In the genomic region with DNA sequence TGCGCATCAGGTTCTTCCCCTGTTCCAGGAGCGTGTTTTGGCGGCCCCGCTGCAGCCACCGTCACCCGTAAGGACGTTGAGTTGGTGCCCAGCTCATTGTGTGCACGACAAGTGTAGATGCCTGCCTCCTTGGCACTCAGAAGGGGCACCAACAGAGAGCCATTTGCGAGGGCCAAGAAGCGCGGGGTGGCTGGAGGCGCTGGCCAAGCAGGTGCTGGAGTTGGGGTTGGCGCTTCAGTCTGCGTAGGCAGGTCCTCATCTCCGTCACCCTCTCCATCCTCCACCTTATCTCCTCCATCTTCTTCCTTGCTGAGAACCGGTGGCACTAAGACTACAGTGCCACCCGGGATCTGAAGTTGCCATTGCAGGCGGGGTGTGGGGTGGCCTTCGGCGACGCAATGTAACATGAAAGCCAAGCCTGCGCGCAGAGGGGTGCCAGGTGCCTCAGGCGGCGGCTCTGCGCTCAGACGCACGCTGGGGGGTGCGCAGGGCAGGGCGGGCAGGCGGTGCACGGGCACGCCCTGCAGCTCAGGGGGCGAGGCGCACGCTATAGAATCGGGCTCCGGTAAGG, we compare ENCODE assay signal across 9 mouse cellular contexts. TPM values are rescaled to one million over a fixed set of nuclear protein-coding genes. Genes with fewer than 3 reads are reported as not detected.
DNase-seq lines count a peak whose midpoint lies in the region; ATAC-seq and TF ChIP-seq lines count a peak whose summit lies in the region.
"Had no signal": no experiment of that assay in that cellular context is flagged by ENCODE, and none has a peak within 500 bp of the region (broad histone marks: within the 10 kb centered on the region; RNA-seq: fewer than 3 reads in every experiment).

No protein-coding gene starts in this region.

- H3K9me3 ChIP-seq in liver, postnatal 0 days (ENCODE audit: low read length), result no peaks in the 10 kb centered on the region
- no peaks in the 10 kb centered on the region for H3K9me3 ChIP-seq in liver, embryonic 12.5 days (replicated peaks)
- no peaks in the 10 kb centered on the region for H3K9me3 ChIP-seq in forebrain, embryonic 14.5 days (replicated peaks; ENCODE audit: control insufficient read depth, low read length)
- H3K9me3 ChIP-seq in midbrain, embryonic 13.5 days, result no peaks in the 10 kb centered on the region
- H3K9me3 ChIP-seq: liver, embryonic 13.5 days had no signal

- H3K36me3 ChIP-seq in liver, postnatal 0 days (replicated peaks; ENCODE audit: insufficient read depth, low read length), result no peaks in the 10 kb centered on the region
- H3K36me3 ChIP-seq in liver, embryonic 12.5 days, result no peaks in the 10 kb centered on the region
- peaks cover 29% of the 10 kb centered on the region for H3K36me3 ChIP-seq in forebrain, embryonic 14.5 days (ENCODE audit: control insufficient read depth, insufficient read depth, low read length)
- H3K36me3 ChIP-seq in midbrain, embryonic 13.5 days, result no peaks in the 10 kb centered on the region
- H3K36me3 ChIP-seq: liver, embryonic 13.5 days had no signal

- H3K27ac ChIP-seq in liver, postnatal 0 days (ENCODE audit: low read depth), result no peak overlapping the region
- H3K27ac ChIP-seq in liver, embryonic 12.5 days, result no peak overlapping the region
- H3K27ac ChIP-seq in forebrain, embryonic 14.5 days (ENCODE audit: low read depth, low read length), result peak overlapping the region; percentile 96
- H3K27ac ChIP-seq in midbrain, embryonic 13.5 days, result peak overlapping the region; percentile 93
- H3K27ac ChIP-seq: liver, embryonic 13.5 days had no signal

- peaks cover 99% of the 10 kb centered on the region for H3K27me3 ChIP-seq in liver, postnatal 0 days (ENCODE audit: insufficient read depth, low read length)
- H3K27me3 ChIP-seq in liver, embryonic 12.5 days (replicated peaks), result peaks cover 100% of the 10 kb centered on the region
- H3K27me3 ChIP-seq in forebrain, embryonic 14.5 days (replicated peaks; ENCODE audit: control insufficient read depth, insufficient read depth, low read length), result peaks cover 52% of the 10 kb centered on the region
- H3K27me3 ChIP-seq in midbrain, embryonic 13.5 days, result peaks cover 100% of the 10 kb centered on the region

- 3% methylated on average over 38 of the region's 38 CpGs for WGBS in liver, postnatal 0 days (ENCODE audit: insufficient replicate concordance)
- WGBS in liver, embryonic 12.5 days (ENCODE audit: insufficient replicate concordance), result 5% methylated on average over 38 of the region's 38 CpGs
- 3% methylated on average over 38 of the region's 38 CpGs for WGBS in forebrain, embryonic 14.5 days
- under 1% methylated on average over 38 of the region's 38 CpGs for WGBS in midbrain, embryonic 13.5 days

- peaks cover 6% of the 10 kb centered on the region for H3K4me1 ChIP-seq in liver, postnatal 0 days (ENCODE audit: insufficient read depth)
- H3K4me1 ChIP-seq in liver, embryonic 12.5 days, result peaks cover 12% of the 10 kb centered on the region
- peaks cover 22% of the 10 kb centered on the region for H3K4me1 ChIP-seq in forebrain, embryonic 14.5 days (ENCODE audit: control insufficient read depth, insufficient read depth, low read length)
- peaks cover 86% of the 10 kb centered on the region for H3K4me1 ChIP-seq in midbrain, embryonic 13.5 days (replicated peaks)

- no peak overlapping the region for H3K4me3 ChIP-seq in liver, postnatal 0 days (ENCODE audit: low read depth, low read length)
- H3K4me3 ChIP-seq in liver, embryonic 12.5 days, result no peak overlapping the region
- H3K4me3 ChIP-seq in forebrain, embryonic 14.5 days (ENCODE audit: low read depth, low read length), result peak overlapping the region; percentile 45
- peak overlapping the region; percentile 49 for H3K4me3 ChIP-seq in midbrain, embryonic 13.5 days (replicated peaks)
- H3K4me3 ChIP-seq: liver, embryonic 13.5 days had no signal

- DNase-seq in cerebellum, adult 11 months, result peak; percentile 15
- DNase-seq in cerebellum, adult 9-10 months, result no peak
- DNase-seq in liver, postnatal 0 days, result peak; percentile 22
- DNase-seq in forebrain, embryonic 14.5 days (ENCODE audit: low spot score), result no peak
- DNase-seq in kidney, adult 8-10 months, result no peak
- DNase-seq: liver, embryonic 13.5 days had no signal

- no peak for TF ChIP-seq CTCF in liver, postnatal 0 days (IDR thresholded peaks at IDR 0.05; ENCODE audit: low read depth)

- no peak overlapping the region for H3K9ac ChIP-seq in liver, postnatal 0 days (replicated peaks)
- H3K9ac ChIP-seq in liver, embryonic 12.5 days, result no peak overlapping the region
- H3K9ac ChIP-seq in forebrain, embryonic 14.5 days (ENCODE audit: low read length), result peak overlapping the region; percentile 82
- peak overlapping the region; percentile 80 for H3K9ac ChIP-seq in midbrain, embryonic 13.5 days (replicated peaks)
- H3K9ac ChIP-seq: liver, embryonic 13.5 days had no signal

- no peak for ATAC-seq in liver, postnatal 0 days
- ATAC-seq in liver, embryonic 12.5 days, result no peak
- ATAC-seq in forebrain, embryonic 14.5 days, result no peak
- ATAC-seq in midbrain, embryonic 13.5 days, result no peak
- no peak for ATAC-seq in megakaryocyte progenitor cell, adult 5-6 weeks (replicated peaks; ENCODE audit: poor library complexity)

- peak overlapping the region; percentile 19 for H3K4me2 ChIP-seq in liver, postnatal 0 days (ENCODE audit: low read depth, low read length)
- H3K4me2 ChIP-seq in liver, embryonic 12.5 days, result no peak overlapping the region
- H3K4me2 ChIP-seq in forebrain, embryonic 14.5 days (ENCODE audit: low read length), result peak overlapping the region; percentile 53
- peak overlapping the region; percentile 65 for H3K4me2 ChIP-seq in midbrain, embryonic 13.5 days (replicated peaks)

- no peak for TF ChIP-seq EP300 in liver, postnatal 0 days (IDR thresholded peaks at IDR 0.05; ENCODE audit: low read depth)

RNA-seq across cellular contexts. Expression of gene Islr, which starts 5.2 kb away (rescaled TPM):
- 2.9 and 3.0 TPM in 2 replicates for polyA plus RNA-seq in liver, postnatal 0 days (2015; fragmentation: Nextera tagmentation; extraction: Ambion mirVana)
- 4.9 and 5.9 TPM in 2 replicates for polyA plus RNA-seq in liver, embryonic 12.5 days (2016; fragmentation: Nextera tagmentation; extraction: Ambion mirVana)
- 13.5 and 20.1 TPM in 2 replicates for polyA plus RNA-seq in forebrain, embryonic 14.5 days (2014; fragmentation: Nextera tagmentation; extraction: Ambion mirVana)
- polyA plus RNA-seq in midbrain, embryonic 13.5 days (2015; fragmentation: Nextera tagmentation; extraction: Ambion mirVana), result 21.4 and 25.3 TPM in 2 replicates
- total RNA-seq in megakaryocyte progenitor cell, adult 5-6 weeks (2015), result 0.07 TPM in 1 of 2 replicates, not detected in the other
- total RNA-seq in megakaryocyte progenitor cell, adult 5-6 weeks (2017), result 0.81 TPM in 1 of 2 replicates, not detected in the other

RNA-seq across cellular contexts. Expression of gene Islr2, which starts 5.2 kb away (rescaled TPM):
- polyA plus RNA-seq in liver, postnatal 0 days (2015; fragmentation: Nextera tagmentation; extraction: Ambion mirVana), result not detected in 2 replicates
- polyA plus RNA-seq in liver, embryonic 12.5 days (2016; fragmentation: Nextera tagmentation; extraction: Ambion mirVana), result 0.07 TPM in 1 of 2 replicates, not detected in the other
- 118 and 123 TPM in 2 replicates for polyA plus RNA-seq in forebrain, embryonic 14.5 days (2014; fragmentation: Nextera tagmentation; extraction: Ambion mirVana)
- 36.8 and 51.7 TPM in 2 replicates for polyA plus RNA-seq in midbrain, embryonic 13.5 days (2015; fragmentation: Nextera tagmentation; extraction: Ambion mirVana)
- not detected in 2 replicates for total RNA-seq in megakaryocyte progenitor cell, adult 5-6 weeks (2015)
- not detected in 2 replicates for total RNA-seq in megakaryocyte progenitor cell, adult 5-6 weeks (2017)

RNA-seq across cellular contexts. Expression of gene Pml, which starts 50.7 kb away (rescaled TPM):
- 8.4 and 8.5 TPM in 2 replicates for polyA plus RNA-seq in liver, postnatal 0 days (2015; fragmentation: Nextera tagmentation; extraction: Ambion mirVana)
- 24.4 and 26.5 TPM in 2 replicates for polyA plus RNA-seq in liver, embryonic 12.5 days (2016; fragmentation: Nextera tagmentation; extraction: Ambion mirVana)
- 5.3 and 6.0 TPM in 2 replicates for polyA plus RNA-seq in forebrain, embryonic 14.5 days (2014; fragmentation: Nextera tagmentation; extraction: Ambion mirVana)
- 4.1 and 4.8 TPM in 2 replicates for polyA plus RNA-seq in midbrain, embryonic 13.5 days (2015; fragmentation: Nextera tagmentation; extraction: Ambion mirVana)
- total RNA-seq in megakaryocyte progenitor cell, adult 5-6 weeks (2015), result 32.6 and 41.2 TPM in 2 replicates
- total RNA-seq in megakaryocyte progenitor cell, adult 5-6 weeks (2017), result 13.2 and 14.5 TPM in 2 replicates

RNA-seq across cellular contexts. Expression of gene Stoml1, which starts 54.1 kb away (rescaled TPM):
- polyA plus RNA-seq in liver, postnatal 0 days (2015; fragmentation: Nextera tagmentation; extraction: Ambion mirVana), result 5.6 and 6.7 TPM in 2 replicates
- polyA plus RNA-seq in liver, embryonic 12.5 days (2016; fragmentation: Nextera tagmentation; extraction: Ambion mirVana), result 6.5 and 6.6 TPM in 2 replicates
- 75.1 and 81.1 TPM in 2 replicates for polyA plus RNA-seq in forebrain, embryonic 14.5 days (2014; fragmentation: Nextera tagmentation; extraction: Ambion mirVana)
- polyA plus RNA-seq in midbrain, embryonic 13.5 days (2015; fragmentation: Nextera tagmentation; extraction: Ambion mirVana), result 94.8 and 97.2 TPM in 2 replicates
- total RNA-seq in megakaryocyte progenitor cell, adult 5-6 weeks (2015), result 1.9 and 6.7 TPM in 2 replicates
- total RNA-seq in megakaryocyte progenitor cell, adult 5-6 weeks (2017), result 7.3 and 7.9 TPM in 2 replicates

Comparison
In these comparisons a context has a peak if more than half of its experiments do, and no peak if none do; other contexts are left out.
1. DNase-seq: peak in cerebellum, adult 11 months (single experiment) and liver, postnatal 0 days (single experiment); none in cerebellum, adult 9-10 months (single experiment), forebrain, embryonic 14.5 days (single experiment) and kidney, adult 8-10 months (0 of 2).
2. H3K27ac ChIP-seq: peak in forebrain, embryonic 14.5 days (single experiment) and midbrain, embryonic 13.5 days (single experiment); none in liver, postnatal 0 days (single experiment) and liver, embryonic 12.5 days (single experiment).
3. H3K4me3 ChIP-seq: peak in forebrain, embryonic 14.5 days (single experiment) and midbrain, embryonic 13.5 days (single experiment); none in liver, postnatal 0 days (single experiment) and liver, embryonic 12.5 days (single experiment).
4. H3K9ac ChIP-seq: peak in forebrain, embryonic 14.5 days (single experiment) and midbrain, embryonic 13.5 days (single experiment); none in liver, postnatal 0 days (single experiment) and liver, embryonic 12.5 days (single experiment).
5. RNA of gene Islr2, which starts 5.2 kb away (polyA plus RNA-seq): 118 to 123 TPM in forebrain, embryonic 14.5 days and 36.8 to 51.7 TPM in midbrain, embryonic 13.5 days; 0.07 TPM in liver, embryonic 12.5 days and not detected in liver, postnatal 0 days; every median in the first group is over 10 times any median in the second.